Mouse (Mus musculus) left cerebral cortex, postnatal 4 days (tissue): ENCODE measurements around the gene Padi3. TPM values are rescaled to one million over a fixed set of nuclear protein-coding genes. Genes with fewer than 3 reads are reported as not detected.
A peak's percentile ranks its signal among the peaks of the same experiment; 100 is the strongest.

Experiments used
- DNase-seq: peaks from one replicate; pipeline ENCODE4 v3.0.0-alpha.2; 2022
- intact Hi-C: fragments of 180-260 bp; cut with DNase I; formaldehyde crosslinking; loops from one replicate; pipeline ENCODE4 v1.15.1; 2025
- total RNA-seq, 2 experiments: library from RNA; stranded (reverse); gene quantifications; 2 replicates each; pipeline ENCODE4 v1.2.3; 2021

Padi3 gene
- total RNA-seq: not detected

DNA sequence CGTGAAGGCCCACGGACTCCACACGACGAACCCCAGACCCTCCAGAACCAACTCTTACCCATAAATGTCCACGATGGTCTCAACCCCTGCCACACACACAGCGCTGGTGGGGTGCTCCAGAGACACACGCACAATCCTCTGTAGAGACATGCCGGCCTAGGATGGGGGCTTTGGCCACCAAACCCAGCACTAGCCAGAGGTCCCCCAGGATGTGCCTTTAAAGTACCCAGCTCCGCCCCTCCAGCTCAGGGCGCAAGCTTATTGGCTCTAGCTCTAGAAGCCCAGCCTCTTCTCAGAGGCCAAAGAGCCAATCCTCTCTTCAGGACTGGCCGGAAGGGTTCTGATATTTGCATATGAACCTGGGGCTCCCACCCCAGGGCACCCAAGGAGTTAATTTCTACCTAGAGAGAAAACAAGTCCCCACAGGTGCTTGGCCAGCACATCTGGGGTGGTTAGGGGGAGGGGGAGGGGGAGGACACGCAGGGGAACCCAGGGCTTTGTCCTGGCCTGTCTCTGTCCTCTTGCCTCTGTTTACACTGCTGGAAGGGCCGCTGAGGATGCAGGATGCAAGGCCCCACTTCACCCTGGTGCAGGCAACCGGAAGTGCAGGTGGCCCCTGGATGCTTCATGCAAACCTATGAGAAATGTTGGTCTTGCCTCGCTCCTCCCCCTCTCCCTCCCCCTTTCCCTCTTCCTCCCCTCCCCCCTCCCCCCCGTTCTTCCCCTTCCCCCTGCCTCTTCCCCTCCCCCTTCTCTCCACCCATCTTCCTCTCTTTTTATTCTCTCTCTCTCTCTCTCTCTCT lies at the start of gene Padi3:
TSS of gene Padi3 (minus strand) at position 191 of the 803 bp plus-strand sequence.
- DNase-seq: no peak
- intact Hi-C loops: no loop called here

DNA sequence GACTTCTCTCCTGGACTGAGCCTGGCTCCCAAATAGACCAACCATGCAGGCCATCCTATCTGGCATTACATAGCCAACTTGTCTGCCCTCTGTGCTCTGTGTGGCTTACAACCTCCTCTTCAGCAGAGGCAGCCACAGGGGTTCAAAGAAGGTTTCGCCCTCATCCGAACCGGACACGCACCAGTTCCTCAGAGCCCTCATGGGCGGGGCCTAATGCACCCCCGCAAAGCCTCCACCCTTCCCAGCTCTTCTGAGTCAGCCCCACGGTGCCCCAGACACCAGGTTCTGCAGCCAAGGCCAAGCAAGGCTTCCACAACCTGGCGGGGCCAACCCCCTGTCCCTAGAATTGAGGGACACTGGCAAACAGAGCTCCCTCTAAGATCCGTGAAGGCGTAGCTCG lies 48.8 kb upstream of the Padi3 start:
- intact Hi-C loops: no loop called here
- no peak for DNase-seq

DNA sequence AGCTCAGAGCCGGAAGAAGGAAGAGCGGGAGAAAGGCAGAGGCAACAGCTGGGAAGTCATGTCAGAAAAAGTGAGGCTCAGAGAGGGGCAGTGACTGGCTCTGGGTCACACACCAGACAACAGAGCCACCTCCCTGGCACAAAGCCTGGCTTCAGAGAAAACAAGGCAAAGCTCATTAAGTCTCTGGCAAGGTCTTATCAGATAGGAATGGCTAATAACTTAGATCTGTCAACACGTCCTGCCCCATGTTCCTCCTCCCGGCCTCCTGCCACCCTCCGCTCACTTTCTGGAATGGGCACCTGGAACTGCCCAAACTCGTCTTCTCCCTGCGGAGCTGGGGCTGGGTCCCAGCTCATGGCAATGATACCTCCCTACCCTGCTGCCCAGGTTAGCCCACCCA lies 47.4 kb upstream of the Padi3 start:
- no peak for DNase-seq

DNA sequence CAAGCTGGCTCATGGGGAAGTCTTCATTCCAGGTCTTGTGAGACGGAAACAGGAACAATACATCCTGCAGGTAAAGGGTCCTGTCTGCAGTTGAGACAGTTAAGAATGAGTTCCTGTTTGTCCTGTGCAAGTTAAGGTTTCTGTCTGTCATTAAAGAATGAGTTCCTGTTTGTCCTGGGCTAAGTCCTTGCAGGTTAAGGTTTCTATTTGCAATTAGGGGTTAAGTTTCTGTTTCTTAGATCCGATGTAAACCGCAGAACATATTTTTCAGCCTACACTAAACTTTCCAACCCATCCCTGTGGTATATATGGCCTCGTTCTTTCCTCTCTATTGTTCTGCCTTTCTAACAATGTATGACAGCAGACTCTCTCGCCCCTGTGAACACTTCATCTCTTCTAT lies 46.6 kb upstream of the Padi3 start:
- intact Hi-C loops: no loop called here

More for the DNA sequence above, 47.4 kb upstream of the Padi3 start:
- intact Hi-C loops: no loop called here

DNA sequence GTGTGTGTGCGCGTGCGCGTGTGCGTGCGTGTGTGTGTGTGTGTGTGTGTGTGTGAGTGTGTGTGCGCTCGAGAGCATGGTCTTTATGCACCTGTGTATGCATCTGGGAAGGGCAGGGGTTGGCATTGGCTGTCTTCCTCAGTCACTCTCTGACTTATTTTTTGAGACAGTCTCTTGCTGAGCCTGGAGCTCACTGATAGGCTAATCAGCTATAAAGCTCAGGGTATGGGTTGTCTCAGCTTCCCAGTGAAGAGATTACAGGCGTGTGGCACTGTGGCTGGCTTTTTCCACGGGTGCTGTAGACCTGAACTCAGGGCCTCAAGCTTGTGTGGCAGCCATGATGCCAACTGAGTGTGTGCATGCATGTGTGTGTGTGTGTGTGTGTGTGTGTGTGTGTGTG lies 44.7 kb upstream of the Padi3 start:
- DNase-seq: no peak
- intact Hi-C loops: no loop called here

More for the DNA sequence above, 46.6 kb upstream of the Padi3 start:
- DNase-seq: no peak

DNA sequence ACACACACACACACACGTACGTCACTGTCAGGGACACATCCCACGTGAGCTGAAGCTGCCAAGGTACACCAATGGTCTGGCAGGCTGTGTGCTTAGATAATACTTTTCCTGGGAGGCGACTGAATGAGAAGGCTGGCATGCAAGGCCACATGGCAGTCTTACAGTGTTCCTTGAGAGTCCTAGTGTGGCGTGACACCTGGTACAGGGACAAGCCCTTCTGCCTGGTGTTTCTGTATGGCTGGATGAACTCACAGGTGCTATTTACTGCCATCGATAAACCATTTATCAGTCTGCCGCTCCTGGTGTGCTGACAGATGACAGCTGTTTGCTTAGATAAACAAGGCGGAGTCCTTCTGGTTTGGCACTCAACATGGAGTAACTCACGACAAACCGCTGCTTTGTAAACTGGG lies 44.0 kb upstream of the Padi3 start:
- intact Hi-C loops: no loop called here
- no peak for DNase-seq

DNA sequence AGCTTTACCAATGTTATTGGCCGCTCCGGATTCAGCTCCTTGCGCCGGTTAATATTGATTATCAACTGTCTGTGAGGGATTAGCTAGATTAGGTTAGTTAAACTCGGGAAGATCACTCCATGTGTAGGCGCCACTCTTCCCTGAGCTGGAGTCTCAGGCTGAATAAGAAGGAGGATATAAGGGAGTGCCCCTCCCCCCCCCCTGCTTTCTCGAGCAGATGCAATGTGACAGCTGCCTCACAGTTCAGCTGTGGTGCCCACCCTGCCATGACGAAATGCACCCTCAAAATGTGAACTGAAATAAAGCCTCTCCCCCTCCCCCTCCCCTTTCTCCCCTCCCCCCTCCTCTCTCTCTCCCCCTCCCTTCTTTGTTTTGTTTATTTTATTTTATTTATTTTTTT lies 43.2 kb upstream of the Padi3 start:
- no peak for DNase-seq

DNA sequence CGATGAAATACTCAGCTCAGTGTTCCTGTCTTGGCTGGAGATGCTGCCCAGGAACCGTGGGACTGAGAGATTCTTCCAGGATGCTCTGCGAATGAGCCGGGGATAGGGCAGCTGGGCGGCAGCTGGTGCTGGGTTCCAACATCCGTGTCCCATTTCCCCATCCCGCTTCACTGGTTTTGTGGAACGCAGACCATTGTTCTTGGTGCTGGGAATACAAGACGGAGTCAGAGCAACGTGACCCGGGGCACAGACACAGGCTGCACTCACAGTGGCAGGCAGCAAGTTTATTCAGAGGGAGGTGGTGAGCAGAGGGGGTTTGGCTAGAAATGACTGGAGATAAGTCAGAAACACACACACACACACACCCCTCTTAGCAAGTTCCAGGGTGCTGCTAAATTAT lies 38.9 kb upstream of the Padi3 start:
- intact Hi-C loops: no loop called here
- no peak for DNase-seq

More for the DNA sequence above, 43.2 kb upstream of the Padi3 start:
- intact Hi-C loops: no loop called here

DNA sequence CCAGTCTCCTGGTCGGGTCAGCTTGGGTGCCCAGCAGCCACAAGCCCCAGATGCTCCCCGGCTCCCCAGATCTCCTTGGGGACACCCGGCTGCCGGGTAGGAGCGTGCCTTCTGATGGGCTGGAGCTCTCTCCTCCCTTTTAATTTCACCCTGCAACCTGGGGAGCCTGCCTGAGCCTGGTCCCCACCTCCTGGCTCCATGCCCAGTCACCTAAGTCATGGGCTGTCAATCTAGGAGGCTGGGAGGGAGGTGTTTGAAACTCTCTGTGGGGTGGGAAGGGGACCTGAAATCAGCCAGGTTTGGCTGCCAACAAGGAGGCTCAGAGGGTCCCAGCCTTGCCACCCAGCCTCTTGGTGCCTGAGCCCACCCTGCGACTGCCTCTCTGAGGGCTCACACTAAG lies 35.2 kb upstream of the Padi3 start, which contains the start of gene Padi1:
TSS of gene Padi1 (minus strand) at position 113 of the 400 bp plus-strand sequence.
- DNase-seq: no peak
- intact Hi-C loops: no loop called here

DNA sequence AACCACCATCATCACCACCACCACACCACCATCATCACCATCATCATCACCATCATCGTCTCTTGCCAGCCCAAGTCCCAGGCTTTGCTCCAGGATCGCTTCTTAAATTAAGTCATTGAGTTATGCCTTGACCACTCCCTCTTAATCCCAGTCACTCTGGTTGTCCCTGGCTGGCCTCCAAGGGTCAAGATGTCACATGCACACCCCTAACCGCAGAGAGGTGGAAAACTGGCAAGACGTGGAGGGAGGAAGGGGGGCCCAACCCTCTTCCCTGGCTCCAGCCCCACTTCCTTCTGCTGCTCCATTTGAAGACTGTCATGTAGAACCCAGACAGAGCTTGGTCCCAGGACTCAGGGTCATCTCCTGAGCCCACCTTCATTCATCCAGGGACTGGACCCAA lies 34.5 kb upstream of the Padi3 start:
- no peak for DNase-seq
- intact Hi-C loops: no loop called here

DNA sequence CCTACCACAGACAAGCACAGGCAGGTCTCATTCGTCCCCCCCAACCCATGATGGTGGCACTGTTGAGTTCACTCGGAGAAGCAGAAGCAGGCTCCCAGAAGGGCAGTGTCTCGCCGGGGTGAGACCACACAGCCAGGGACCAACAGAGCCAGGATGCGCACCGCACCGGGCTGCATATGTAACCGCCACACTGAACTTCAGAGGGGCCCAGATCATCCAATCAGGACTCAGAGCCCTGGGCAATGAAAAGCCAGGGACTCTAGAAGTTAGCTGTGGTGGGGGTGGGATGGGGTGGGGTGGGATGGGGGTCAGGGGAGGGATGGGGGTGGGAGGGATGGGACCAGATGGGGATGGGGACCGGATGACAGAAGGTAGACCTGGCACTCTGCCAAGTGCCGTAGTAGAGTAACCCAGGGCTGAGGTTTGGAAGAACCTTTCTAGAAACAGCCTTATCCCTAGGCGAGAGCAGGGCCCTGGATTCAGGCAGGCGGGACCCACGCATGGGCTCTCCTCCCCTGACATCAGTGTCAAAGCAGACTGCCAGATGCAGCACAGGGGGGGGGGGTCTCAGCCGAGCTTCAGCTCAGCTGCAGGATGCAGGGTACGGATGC lies 33.3 kb upstream of the Padi3 start:
- intact Hi-C loops: no loop called here
- peak; percentile 48 for DNase-seq

DNA sequence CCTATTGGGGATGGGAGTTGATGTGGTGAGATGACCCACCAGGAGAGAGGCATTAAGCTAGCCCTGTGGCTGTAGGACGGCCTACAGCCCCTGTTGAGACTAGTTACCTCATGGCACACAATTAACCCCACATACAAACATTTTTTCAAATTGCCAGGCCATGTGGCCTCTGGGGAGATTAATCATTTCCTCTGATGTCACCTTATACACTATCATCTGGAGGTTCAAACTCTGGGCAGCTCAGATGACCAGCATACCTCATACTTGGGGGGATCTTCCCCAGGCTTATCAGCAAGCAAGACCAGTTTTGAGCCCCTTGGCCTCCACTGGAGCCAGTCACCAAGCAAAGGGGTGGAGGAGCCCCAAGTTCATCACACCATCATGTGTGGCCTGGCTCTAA lies 32.5 kb upstream of the Padi3 start:
- no peak for DNase-seq
- intact Hi-C loops: no loop called here

DNA sequence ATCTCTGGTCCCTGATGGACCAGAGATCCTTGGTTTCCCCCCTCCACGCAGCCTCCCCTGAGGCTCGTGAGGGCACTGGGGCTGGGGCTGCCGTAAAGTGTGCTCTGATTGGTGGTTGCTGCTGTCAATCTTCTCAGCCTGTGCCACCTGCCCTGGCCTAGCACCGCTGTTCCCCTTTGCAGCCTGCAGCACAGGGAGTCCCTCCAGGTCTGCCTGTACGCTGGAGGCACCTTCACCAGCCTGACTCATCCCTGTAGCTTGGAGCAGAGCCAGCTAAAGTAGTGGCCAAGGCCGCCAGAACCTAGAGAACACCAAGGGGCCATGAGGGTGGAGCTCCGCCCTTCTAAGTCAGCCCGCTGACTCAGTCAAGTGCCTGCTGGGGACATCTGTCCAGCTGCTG lies 27.4 kb upstream of the Padi3 start:
- intact Hi-C loops: no loop called here
- no peak for DNase-seq

DNA sequence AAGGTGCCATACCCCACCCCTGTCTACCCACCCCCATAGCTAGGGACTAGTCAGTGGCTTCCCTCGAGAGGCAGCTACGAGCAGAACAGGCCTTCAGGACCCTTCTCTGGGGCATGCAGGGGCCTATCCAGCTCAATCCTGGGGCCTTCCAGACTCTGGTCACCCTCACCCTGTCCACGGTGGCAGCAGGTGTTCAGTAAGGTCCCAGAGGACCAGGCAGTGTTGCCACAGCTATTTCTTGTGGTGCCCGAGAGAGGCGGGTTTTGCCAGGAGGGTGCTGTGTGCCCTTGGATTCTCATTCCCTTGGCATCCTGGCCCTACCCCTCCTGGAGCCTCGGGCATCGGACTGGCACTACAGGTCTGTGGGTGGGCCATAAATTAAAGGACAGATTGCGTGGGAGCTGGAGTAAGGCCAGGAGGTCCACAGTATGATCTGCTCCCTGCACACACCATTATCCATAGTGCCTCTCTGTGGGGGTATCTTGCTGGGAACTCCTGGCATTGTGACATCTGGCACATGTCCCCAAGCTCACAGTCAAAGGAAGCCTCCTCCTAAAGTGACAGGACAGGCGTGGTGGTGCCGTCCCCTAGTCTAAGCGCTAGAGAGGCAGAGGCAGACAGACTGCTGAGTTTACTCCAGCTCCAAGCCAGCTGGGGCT lies 25.9 kb upstream of the Padi3 start:
- intact Hi-C loops: no loop called here
- DNase-seq: peak; percentile 84

DNA sequence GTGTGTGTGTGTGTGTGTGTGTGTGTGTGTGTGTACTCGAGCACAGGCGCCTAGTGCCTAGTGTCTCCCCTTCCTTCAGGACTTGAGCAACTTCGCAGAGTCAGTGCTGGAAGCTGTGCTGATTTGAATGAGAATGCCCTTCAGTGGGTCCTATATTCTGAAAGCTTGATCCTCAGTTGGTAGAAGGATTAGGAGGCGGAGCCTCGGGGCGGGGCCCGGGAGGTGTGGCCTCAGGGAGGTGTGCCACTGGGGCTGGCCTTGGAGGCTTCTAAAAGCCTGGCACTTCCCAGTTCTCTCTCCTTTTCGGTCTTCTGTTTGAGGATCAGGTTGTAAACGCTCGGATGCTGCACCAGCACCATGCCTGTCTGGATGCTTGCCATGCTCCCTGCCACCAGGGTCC lies 25.2 kb upstream of the Padi3 start:
- intact Hi-C loops: no loop called here
- peak; percentile 55 for DNase-seq

DNA sequence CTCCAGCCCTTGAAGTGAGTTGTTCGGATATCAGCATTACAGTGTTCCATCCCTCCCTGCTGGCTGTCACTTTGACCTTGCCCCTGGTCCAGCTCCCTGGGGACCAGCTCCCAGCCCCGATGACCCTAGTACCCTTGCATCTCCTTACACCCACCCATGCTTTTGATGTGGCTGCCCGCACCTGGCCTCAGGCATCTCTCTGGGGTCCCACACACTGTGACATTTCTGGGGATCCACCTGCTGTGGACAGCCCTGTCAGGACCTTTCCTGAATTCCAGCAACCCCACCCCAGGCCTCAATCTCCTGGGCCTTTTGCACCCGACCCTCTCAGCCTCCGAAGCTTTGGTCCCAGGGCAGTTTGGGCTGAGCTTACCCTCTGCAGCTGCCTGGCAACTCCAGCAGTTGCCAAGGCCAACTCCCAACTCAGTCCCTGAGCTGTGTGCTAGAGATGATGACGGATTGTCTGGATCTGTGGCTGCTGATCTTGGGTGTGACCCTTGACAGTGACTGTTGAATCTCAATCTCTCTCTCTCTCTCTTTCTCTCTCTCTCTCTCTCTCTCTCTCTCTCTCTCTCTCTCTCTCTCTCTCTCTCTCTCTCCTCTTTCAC lies 24.0 kb upstream of the Padi3 start:
- intact Hi-C loops: no loop called here
- DNase-seq: no peak

DNA sequence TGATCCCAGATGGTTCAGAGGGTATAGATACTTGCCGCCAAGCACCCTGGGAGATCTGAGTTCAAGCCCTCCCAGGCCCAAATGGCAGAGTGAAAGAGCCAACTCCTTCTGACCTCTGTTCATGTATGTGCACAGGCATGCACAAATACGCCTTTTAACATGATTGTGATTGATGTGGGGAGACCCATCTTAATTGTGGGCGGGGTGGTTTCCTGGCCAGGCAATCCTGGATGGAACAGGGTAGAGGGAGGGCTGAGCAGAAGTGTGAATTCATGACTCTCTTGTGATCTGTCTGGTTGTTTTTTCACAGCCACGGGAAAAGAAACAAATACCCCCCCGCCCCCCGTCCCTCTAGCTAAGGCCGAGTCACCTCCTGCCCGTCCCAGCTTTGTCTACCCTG lies 22.4 kb upstream of the Padi3 start:
- DNase-seq: no peak

DNA sequence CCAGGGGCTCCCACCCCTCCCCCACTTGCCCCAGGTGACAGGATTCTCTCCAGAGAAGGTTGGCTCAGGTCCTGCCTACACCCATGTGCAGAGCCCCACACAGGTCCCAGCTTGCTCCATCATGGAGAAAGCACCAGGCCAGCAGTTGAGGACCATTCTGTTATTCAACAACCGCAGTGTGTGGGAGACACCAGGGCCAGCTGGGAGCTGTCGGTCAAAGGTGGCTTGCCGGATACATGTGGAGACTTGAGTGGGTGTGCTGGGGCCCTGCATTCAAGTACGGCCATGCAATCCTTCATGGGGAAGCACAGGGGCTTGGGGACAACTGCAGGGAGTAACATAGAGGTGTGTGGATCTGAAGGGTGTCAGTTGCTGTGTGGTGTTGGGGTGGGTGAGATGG lies 21.4 kb upstream of the Padi3 start:
- no peak for DNase-seq
- intact Hi-C loops: no loop called here

More for the DNA sequence above, 22.4 kb upstream of the Padi3 start:
- intact Hi-C loops: no loop called here

DNA sequence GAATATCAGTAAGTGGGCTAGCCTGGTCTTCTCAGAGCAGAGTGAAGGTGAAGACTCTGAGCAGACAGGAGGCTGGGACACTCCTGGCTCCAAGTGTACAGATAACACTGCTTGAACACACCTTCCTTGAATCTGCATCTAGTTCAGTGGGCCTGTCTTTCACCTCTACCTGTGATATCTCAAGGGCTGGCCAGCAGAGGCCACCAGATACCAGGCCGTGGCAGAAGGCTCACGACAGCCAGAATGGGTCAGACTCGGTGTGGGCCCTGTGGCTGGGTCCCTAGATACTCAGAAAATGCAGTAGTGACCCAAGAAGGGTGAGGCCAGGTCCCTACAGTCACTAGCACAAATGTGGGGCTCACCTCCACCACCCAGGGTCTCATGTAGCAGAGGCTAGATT lies 16.8 kb upstream of the Padi3 start:
- no peak for DNase-seq
- intact Hi-C loops: no loop called here

DNA sequence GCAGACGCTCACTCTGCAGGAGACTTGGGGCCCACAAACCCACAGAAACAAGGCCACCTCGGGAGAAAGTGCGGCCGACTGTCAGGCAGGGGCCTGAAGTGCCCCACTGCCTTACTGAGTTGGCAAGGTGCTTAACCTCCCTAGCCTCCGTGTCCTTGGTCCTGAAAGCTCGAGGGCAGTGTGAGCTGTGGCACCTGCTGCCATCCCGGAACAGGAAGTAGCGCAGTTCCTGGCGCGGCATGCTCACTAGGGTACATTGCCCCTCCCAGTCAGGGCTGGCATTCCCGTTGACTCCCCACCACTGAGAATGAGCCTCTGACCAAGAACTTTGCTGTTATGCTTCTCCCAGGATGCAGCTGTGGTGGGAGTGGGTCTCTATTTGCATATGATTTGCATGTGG lies 15.5 kb upstream of the Padi3 start:
- intact Hi-C loops: no loop called here
- DNase-seq: no peak

DNA sequence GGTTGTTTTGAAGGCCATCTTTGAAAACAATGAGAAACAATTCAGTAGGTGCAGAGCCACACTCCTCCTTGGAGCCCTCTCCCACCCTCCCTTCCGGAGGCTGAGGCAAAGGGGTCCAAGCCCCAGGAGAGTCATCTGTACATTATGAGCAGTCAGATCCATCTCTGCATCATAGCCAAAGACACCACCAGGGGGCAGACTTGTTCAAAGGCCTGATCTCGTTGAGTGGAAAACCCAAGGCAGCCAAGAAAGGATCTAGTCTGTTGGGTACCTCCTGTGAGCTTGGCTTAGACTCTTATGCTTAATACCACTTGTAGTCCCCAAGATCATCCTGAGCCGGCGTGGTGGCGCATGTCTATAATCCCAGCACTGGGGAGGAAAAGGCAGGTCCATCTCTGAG lies 11.5 kb upstream of the Padi3 start:
- intact Hi-C loops: loop anchor here (5.0 kb wide), 1 partner anchor 80 kb away; no protein-coding TSS in a partner anchor
- DNase-seq: peak; percentile 72
